ENCODE assay signal across 8 mouse cellular contexts in the genomic region with DNA sequence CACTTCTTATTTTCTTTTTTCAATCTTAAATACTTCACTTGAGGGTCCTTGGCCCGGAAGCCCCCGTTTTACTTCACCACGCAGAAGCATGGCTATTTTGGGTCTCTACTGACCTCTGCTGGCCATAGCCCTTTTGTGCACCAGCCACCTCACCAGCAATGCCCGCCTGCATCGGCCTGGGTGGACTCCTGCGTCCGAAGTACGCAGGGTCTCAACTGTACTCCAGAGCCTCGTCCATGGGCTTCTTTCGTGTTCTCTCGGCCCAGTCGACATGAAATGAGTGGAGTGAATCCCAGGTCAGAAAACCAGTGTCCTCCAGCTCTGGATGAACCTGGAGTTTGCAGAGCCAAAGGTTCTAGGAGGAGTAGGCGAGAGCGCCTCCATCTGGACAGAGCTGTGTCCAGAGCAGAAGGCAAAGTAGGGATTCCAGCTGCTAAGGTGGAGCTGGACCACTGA. TPM values are rescaled to one million over a fixed set of nuclear protein-coding genes. Genes with fewer than 3 reads are reported as not detected.
DNase-seq lines count a peak whose midpoint lies in the region.

No protein-coding gene starts in this region.

- H3K4me1 ChIP-seq in megakaryocyte, embryonic 14.5 days, result peaks cover 24% of the 10 kb centered on the region

- intact Hi-C loops in gastrocnemius, postnatal 14 days (cut with DNase I; ENCODE audit: low total_unique reads), result loop anchor here (5.0 to 10.0 kb wide), 2 partner anchors 129 to 242 kb away; no protein-coding TSS in a partner anchor

- peaks cover 40% of the 10 kb centered on the region for H3K27me3 ChIP-seq in megakaryocyte, embryonic 14.5 days (replicated peaks)

- no peaks in the 10 kb centered on the region for H3K36me3 ChIP-seq in megakaryocyte, embryonic 14.5 days (replicated peaks; ENCODE audit: low read length)

- no peaks in the 10 kb centered on the region for H3K9me3 ChIP-seq in megakaryocyte, embryonic 14.5 days

- H3K4me3 ChIP-seq in megakaryocyte, embryonic 14.5 days (replicated peaks), result peak overlapping the region; percentile 89

- DNase-seq in adipocyte (ENCODE audit: low spot score), result peak; percentile 87
- peak; percentile 90 for DNase-seq in embryo, embryonic 10 days (ENCODE audit: low spot score)
- DNase-seq in gastrocnemius, postnatal 14 days, result peak; percentile 65
- DNase-seq in induced T-regulatory cell, adult 2 months (ENCODE audit: low read depth), result peak; percentile 81
- peak; percentile 23 to 63 for DNase-seq in left cerebral cortex, adult 8-10 months (ENCODE audit: low spot score in 2 of 2)
- peak; percentile 83 to 85 for DNase-seq in right cerebral cortex, adult 2 months (ENCODE audit: low spot score in 2 of 2)
- DNase-seq in urinary bladder, postnatal 4 days (ENCODE audit: low spot score in 2 of 2), result peak; percentile 62 to 75

RNA-seq across cellular contexts. Expression of gene Acsbg1, which starts 14.9 kb away (rescaled TPM):
- under 1 TPM; 0.27 to 0.45 TPM for total RNA-seq in gastrocnemius, postnatal 14 days (2021)
- total RNA-seq in left cerebral cortex, adult 8-10 months (2022), result 100 to 1,000 TPM; 111 to 132 (median 117) TPM
- 1.8 TPM in 1 of 2 replicates, not detected in the other for polyA plus RNA-seq in megakaryocyte, embryonic 14.5 days (2012; ENCODE audit: insufficient read depth, low replicate concordance)

RNA-seq across cellular contexts. Expression of gene Dnaja4, which starts 22.1 kb away (rescaled TPM):
- total RNA-seq in gastrocnemius, postnatal 14 days (2021), result 10 to 100 TPM; 39.8 to 58.3 TPM
- 10 to 100 TPM; 34.6 to 42.9 (median 38.1) TPM for total RNA-seq in left cerebral cortex, adult 8-10 months (2022)
- polyA plus RNA-seq in megakaryocyte, embryonic 14.5 days (2012; ENCODE audit: insufficient read depth, low replicate concordance), result 0.46 TPM in 1 of 2 replicates, not detected in the other

RNA-seq across cellular contexts. Expression of gene Wdr61, which starts 57.8 kb away (rescaled TPM):
- 10 to 100 TPM; 18.4 to 22.7 TPM for total RNA-seq in gastrocnemius, postnatal 14 days (2021)
- total RNA-seq in left cerebral cortex, adult 8-10 months (2022), result 10 to 100 TPM; 52.9 to 61.1 (median 53.4) TPM
- polyA plus RNA-seq in megakaryocyte, embryonic 14.5 days (2012; ENCODE audit: insufficient read depth, low replicate concordance), result 10.7 and 17.7 TPM in 2 replicates

Comparison
In these comparisons a context has a peak if more than half of its experiments do, and no peak if none do; other contexts are left out.
1. Peak in every context shown above with its lines: DNase-seq and H3K4me3 ChIP-seq.
2. RNA of gene Acsbg1, which starts 14.9 kb away (total RNA-seq): 111 to 132 TPM in left cerebral cortex, adult 8-10 months; 0.27 to 0.45 TPM in gastrocnemius, postnatal 14 days; every median in the first group is over 10 times any median in the second.